Mouse (Mus musculus) forebrain, postnatal 0 days (tissue): ENCODE results near the gene Slc25a27. TPM values are rescaled to one million over a fixed set of nuclear protein-coding genes. Genes with fewer than 3 reads are reported as not detected.

Experiments
- ATAC-seq: fragments of 200-750 bp; cut with Nextera tagmentation; 2 replicates; pipeline ENCODE4 v1.8.0; 2017; ENCODE audit warnings: mild to moderate bottlenecking, moderate library complexity
- DNase-seq: peaks from one replicate; pipeline ENCODE4 v3.0.0-alpha.2; 2015
- H3K27ac ChIP-seq: fragments of 300-500 bp; sonication (generic); 2 replicates; pipeline ENCODE4 v1.5.1; 2014; ENCODE audit warnings: low read depth, mild to moderate bottlenecking, antibody characterized with exemption, low read length, moderate library complexity, mixed read lengths
- H3K27me3 ChIP-seq: fragments of 300-500 bp; sonication (generic); 2 replicates; pipeline ENCODE4 v1.6.1; 2014; ENCODE audit warnings: mild to moderate bottlenecking, low read length, mixed read lengths; ENCODE audit not compliant: insufficient read depth
- H3K36me3 ChIP-seq: fragments of 300-500 bp; sonication (generic); 2 replicates; pipeline ENCODE4 v1.6.1; 2014; ENCODE audit warnings: mild to moderate bottlenecking, moderate library complexity; ENCODE audit not compliant: insufficient read depth
- H3K4me1 ChIP-seq: fragments of 300-500 bp; sonication (generic); 2 replicates; pipeline ENCODE4 v1.6.1; 2014; ENCODE audit warnings: antibody characterized with exemption; ENCODE audit not compliant: insufficient read depth
- H3K4me2 ChIP-seq: fragments of 300-500 bp; sonication (generic); 2 replicates; pipeline ENCODE4 v1.6.1; 2014; ENCODE audit warnings: low read depth, mild to moderate bottlenecking, moderate library complexity
- H3K4me3 ChIP-seq: fragments of 300-500 bp; sonication (generic); 2 replicates; pipeline ENCODE4 v1.5.1; 2014; ENCODE audit warnings: low read depth, low read length, mixed read lengths
- H3K9ac ChIP-seq: fragments of 300-500 bp; sonication (generic); 2 replicates; pipeline ENCODE4 v1.6.1; 2014; ENCODE audit warnings: mild to moderate bottlenecking
- H3K9me3 ChIP-seq: fragments of 300-500 bp; sonication (generic); 2 replicates; pipeline ENCODE4 v1.6.1; 2016; ENCODE audit warnings: low read length
- CTCF ChIP-seq: sonication (generic); IDR thresholded peaks from 2 replicates; pipeline ENCODE4 v1.5.1; 2016; ENCODE audit warnings: antibody characterized with exemption, control low read depth, low read depth
- WGBS: fragments of 180-500 bp; shearing (Covaris S2); extraction: QIAGEN DNeasy Blood & Tissue Kit; methylation state at CpG from one replicate; pipeline ENCODE4 v1.1.7; 2014; 5-methylcytosine and 5-hydroxymethylcytosine counted together
- polyA plus RNA-seq: library from polyadenylated mRNA; unstranded; fragments of >200 nt; fragmentation: Nextera tagmentation; extraction: Ambion mirVana; gene quantifications from 2 replicates; pipeline ENCODE4 v1.2.1, GENCODE M21; 2015
- total RNA-seq: library from RNA; depleted of rRNA; stranded (reverse); fragments of >200 nt; gene quantifications from 2 replicates; pipeline ENCODE4 v1.2.3, GENCODE M21; 2014

Slc25a27 gene
- total and polyA plus RNA-seq, 2 experiments from 2014 or later: 54.3 to 61.8 TPM

- ATAC-seq (no peak), DNase-seq (no peak)
- H3K27me3 ChIP-seq: no peaks in the 10 kb centered on the region
- H3K4me2 ChIP-seq: no peak overlapping the region
- no peak for TF ChIP-seq CTCF
- no peak overlapping the region for H3K9ac ChIP-seq
- 95% methylated on average over 1 of the region's 1 CpGs for WGBS
- H3K4me1 ChIP-seq: no peaks in the 10 kb centered on the region
- no peak overlapping the region for H3K27ac ChIP-seq
- no peaks in the 10 kb centered on the region for H3K36me3 ChIP-seq
- H3K4me3 ChIP-seq: no peak overlapping the region
- no peaks in the 10 kb centered on the region for H3K9me3 ChIP-seq
Observed at GRCm38 (mm10) chr17:43676241-43676640, 9.2 kb upstream of the Slc25a27 start.

GRCm38 (mm10) chr17:43675228-43675627 lies 8.2 kb upstream of the Slc25a27 start:
- Histone ChIP-seq H3K4me2 (no peak overlapping the region), H3K27me3 (no peaks in the 10 kb centered on the region), H3K4me3 (no peak overlapping the region), H3K4me1 (no peaks in the 10 kb centered on the region), H3K9ac (no peak overlapping the region), H3K36me3 (no peaks in the 10 kb centered on the region), H3K9me3 (no peaks in the 10 kb centered on the region), H3K27ac (no peak overlapping the region)
- ATAC-seq (no peak), DNase-seq (no peak)
- 50% methylated on average over 1 of the region's 1 CpGs for WGBS
- TF ChIP-seq CTCF: no peak

GRCm38 (mm10) chr17:43671907-43672306 lies 4.9 kb upstream of the Slc25a27 start:
- no peak overlapping the region for H3K27ac ChIP-seq
- DNase-seq (no peak), ATAC-seq (no peak)
- H3K4me1 ChIP-seq: no peaks in the 10 kb centered on the region
- H3K9ac ChIP-seq: no peak overlapping the region
- H3K27me3 ChIP-seq: no peaks in the 10 kb centered on the region
- no peaks in the 10 kb centered on the region for H3K36me3 ChIP-seq
- no peaks in the 10 kb centered on the region for H3K9me3 ChIP-seq
- WGBS: 94% methylated on average over 4 of the region's 4 CpGs
- no peak overlapping the region for H3K4me2 ChIP-seq
- no peak overlapping the region for H3K4me3 ChIP-seq
- TF ChIP-seq CTCF: no peak

- 56% methylated on average over 6 of the region's 6 CpGs for WGBS
- peaks cover 14% of the 10 kb centered on the region for H3K4me1 ChIP-seq
- H3K9me3 ChIP-seq: no peaks in the 10 kb centered on the region
- H3K36me3 ChIP-seq: no peaks in the 10 kb centered on the region
- H3K27me3 ChIP-seq: no peaks in the 10 kb centered on the region
- no peak overlapping the region for H3K4me2 ChIP-seq
- H3K4me3 ChIP-seq: no peak overlapping the region
- no peak overlapping the region for H3K27ac ChIP-seq
- DNase-seq (no peak), ATAC-seq (no peak)
- no peak for TF ChIP-seq CTCF
- H3K9ac ChIP-seq: no peak overlapping the region
Observed at GRCm38 (mm10) chr17:43669145-43669695, 2.2 kb upstream of the Slc25a27 start.

DNA sequence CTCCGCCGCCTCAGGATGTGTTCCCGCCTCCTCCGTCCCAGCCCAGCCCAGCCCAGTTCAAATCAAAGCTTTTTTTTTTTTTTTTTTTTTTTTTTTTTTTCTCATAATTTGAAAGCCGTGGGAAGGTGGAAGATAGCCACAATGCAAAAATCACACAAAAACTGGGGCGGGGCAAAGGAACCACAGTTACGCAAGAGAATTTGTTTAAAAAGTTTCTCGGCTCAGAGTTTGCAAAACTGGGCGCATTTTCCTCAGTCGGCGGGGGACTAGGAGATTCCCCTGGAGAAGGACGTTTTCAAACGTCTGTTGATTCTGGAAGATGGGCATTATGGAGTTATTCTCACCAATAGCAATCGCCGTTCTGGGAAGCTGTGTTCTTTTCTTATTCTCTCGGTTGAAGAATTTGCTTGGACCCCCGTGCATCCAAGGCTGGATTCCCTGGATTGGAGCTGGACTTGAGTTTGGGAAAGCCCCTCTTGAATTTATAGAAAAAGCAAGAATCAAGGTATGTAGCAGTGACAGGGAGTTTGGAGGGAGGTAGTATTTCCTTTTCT lies 353 bp upstream of the Slc25a27 start, which contains the start of gene Cyp39a1:
Gene Cyp39a1 (plus strand): TSS at position 136 of the 554 bp plus-strand sequence.
- 0 out of 2 replicates have a peak, but pooled peaks cover 8% of the 10 kb centered on the region for H3K36me3 ChIP-seq
- H3K9ac ChIP-seq: peak within 1 kb of the TSS; percentile 92
- peaks cover 14% of the 10 kb centered on the region for H3K4me1 ChIP-seq
- H3K4me2 ChIP-seq: peak within 1 kb of the TSS; percentile 71
- WGBS: under 1% methylated on average over 17 of the region's 17 CpGs
- H3K27me3 ChIP-seq: no peaks in the 10 kb centered on the region
- ATAC-seq (no peak), DNase-seq (no peak)
- no peaks in the 10 kb centered on the region for H3K9me3 ChIP-seq
- peak within 1 kb of the TSS; percentile 94 for H3K4me3 ChIP-seq
- TF ChIP-seq CTCF: no peak
- H3K27ac ChIP-seq: peak within 1 kb of the TSS; percentile 64

DNA sequence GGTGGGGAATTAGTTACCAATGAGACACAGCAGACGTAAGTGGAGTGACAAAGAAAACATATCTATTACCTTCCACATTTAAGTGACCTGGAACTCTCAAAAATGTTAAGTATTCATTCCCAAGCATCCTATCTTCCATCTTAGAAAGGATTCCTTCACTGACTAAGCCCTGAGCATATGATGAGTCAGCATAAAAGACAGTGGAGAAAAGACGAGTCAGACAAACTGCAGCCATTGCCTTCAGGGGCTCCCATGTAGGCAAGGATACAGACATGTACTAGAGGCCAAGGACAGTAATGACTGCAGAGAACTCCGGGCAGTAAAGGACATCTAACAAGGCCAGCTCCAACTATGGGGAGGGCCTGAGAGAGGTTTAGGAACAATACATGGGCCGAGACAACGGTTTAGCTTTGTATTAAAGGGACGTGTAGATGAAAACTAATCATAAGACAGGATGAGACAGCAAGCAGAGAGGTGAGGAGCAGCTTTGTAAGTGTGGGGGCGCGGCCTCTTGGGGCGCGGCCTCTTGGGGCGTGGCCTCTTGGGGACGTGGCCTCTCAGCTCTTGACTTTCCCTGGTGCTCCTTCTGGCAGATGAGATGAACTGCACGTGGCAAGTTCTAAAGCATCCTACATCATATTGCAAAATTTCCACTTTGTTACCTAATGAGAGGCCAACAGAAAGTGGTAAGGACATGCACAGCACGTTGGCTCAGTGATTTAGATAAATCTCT lies 15.5 kb downstream of the Slc25a27 start:
- no peak overlapping the region for H3K9ac ChIP-seq
- H3K4me3 ChIP-seq: no peak overlapping the region
- H3K4me2 ChIP-seq: no peak overlapping the region
- 74% methylated on average over 14 of the region's 14 CpGs for WGBS
- no peaks in the 10 kb centered on the region for H3K9me3 ChIP-seq
- no peak for DNase-seq
- no peak for ATAC-seq
- peaks cover 50% of the 10 kb centered on the region for H3K36me3 ChIP-seq
- peak; percentile 17; the same call in 1 of the 2 replicates for TF ChIP-seq CTCF
- H3K27ac ChIP-seq: no peak overlapping the region
- no peaks in the 10 kb centered on the region for H3K4me1 ChIP-seq
- no peaks in the 10 kb centered on the region for H3K27me3 ChIP-seq
